Mouse (Mus musculus) hindbrain, postnatal 0 days (tissue): ENCODE data around the gene Kcnb1. TPM values are rescaled to one million over a fixed set of nuclear protein-coding genes. Genes with fewer than 3 reads are reported as not detected.

ENCODE experiments used
- ATAC-seq: fragments of 200-750 bp; cut with Nextera tagmentation; 2 replicates; pipeline ENCODE4 v1.8.0; 2017; ENCODE audit warnings: mild to moderate bottlenecking, moderate TSS enrichment, moderate library complexity
- DNase-seq: peaks from one replicate; pipeline ENCODE4 v3.0.0-alpha.2; 2015; ENCODE audit warnings: low spot score
- H3K27ac ChIP-seq: fragments of 300-500 bp; sonication (generic); 2 replicates; pipeline ENCODE4 v1.5.1; 2014; ENCODE audit warnings: mild to moderate bottlenecking
- H3K27me3 ChIP-seq: fragments of 300-500 bp; sonication (generic); 2 replicates; pipeline ENCODE4 v1.6.1; 2014; ENCODE audit warnings: low read length, mixed read lengths; ENCODE audit not compliant: insufficient read depth
- H3K36me3 ChIP-seq: fragments of 300-500 bp; sonication (generic); 2 replicates; pipeline ENCODE4 v1.6.1; 2014; ENCODE audit warnings: low read length, mixed read lengths; ENCODE audit not compliant: insufficient read depth
- H3K4me1 ChIP-seq: fragments of 300-500 bp; sonication (generic); 2 replicates; pipeline ENCODE4 v1.6.1; 2014; ENCODE audit warnings: antibody characterized with exemption, low read length, mixed read lengths; ENCODE audit not compliant: insufficient read depth
- H3K4me2 ChIP-seq: fragments of 300-500 bp; sonication (generic); 2 replicates; pipeline ENCODE4 v1.6.1; 2014; ENCODE audit warnings: low read depth, mild to moderate bottlenecking, low read length, moderate library complexity, mixed read lengths
- H3K4me3 ChIP-seq: fragments of 300-500 bp; sonication (generic); 2 replicates; pipeline ENCODE4 v1.5.1; 2014; ENCODE audit warnings: low read length
- H3K9ac ChIP-seq: fragments of 300-500 bp; sonication (generic); replicated peaks from 2 replicates; pipeline ENCODE4 v1.6.1; 2014; ENCODE audit warnings: mild to moderate bottlenecking, low read length, moderate library complexity, mixed read lengths
- H3K9me3 ChIP-seq: fragments of 300-500 bp; sonication (generic); 2 replicates; pipeline ENCODE4 v1.6.1; 2016; ENCODE audit warnings: low read length, mixed read lengths
- CTCF ChIP-seq: IDR thresholded peaks from 2 replicates; pipeline ENCODE4 v1.5.1; 2016; ENCODE audit warnings: antibody characterized with exemption, control low read depth, low read depth
- WGBS: fragments of 180-500 bp; shearing (Covaris S2); extraction: QIAGEN DNeasy Blood & Tissue Kit; methylation state at CpG from one replicate; pipeline ENCODE4 v1.1.7; 2014; 5-methylcytosine and 5-hydroxymethylcytosine counted together
- polyA plus RNA-seq: library from polyadenylated mRNA; unstranded; fragments of >200 nt; fragmentation: Nextera tagmentation; extraction: Ambion mirVana; gene quantifications from 2 replicates; pipeline ENCODE4 v1.2.1, GENCODE M21; 2015
- total RNA-seq: library from RNA; depleted of rRNA; stranded (reverse); fragments of >200 nt; gene quantifications from 2 replicates; pipeline ENCODE4 v1.2.3, GENCODE M21; 2014

Kcnb1 gene
- total and polyA plus RNA-seq, 2 experiments from 2014 or later, result 5.1 to 21.5 TPM

DNA sequence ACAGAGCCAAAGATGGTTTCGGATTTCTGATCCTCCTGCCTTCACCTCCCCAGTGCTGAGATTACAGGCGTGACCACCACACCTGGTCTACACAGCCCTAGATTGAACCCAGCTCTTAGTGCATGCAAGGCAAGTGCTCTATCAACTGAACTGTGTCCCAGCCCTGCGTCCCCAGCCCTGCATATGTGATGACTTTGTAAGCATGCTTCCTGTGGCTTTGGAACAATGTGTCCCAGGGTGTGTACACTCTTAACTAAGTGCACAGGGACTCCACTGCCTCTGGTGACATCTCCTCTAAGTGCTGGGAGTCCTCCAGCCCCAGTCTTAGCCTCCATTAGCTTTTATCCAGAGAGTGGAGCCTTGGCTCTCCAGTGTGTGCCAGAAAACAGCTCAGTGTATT is 3.4 kb upstream of the Kcnb1 start:
- Histone ChIP-seq H3K4me1 (peaks cover 7% of the 10 kb centered on the region; the same call in 1 of the 2 replicates), H3K4me2 (no peak overlapping the region), H3K9me3 (no peaks in the 10 kb centered on the region), H3K4me3 (no peak overlapping the region), H3K27ac (no peak overlapping the region), H3K36me3 (no peaks in the 10 kb centered on the region), H3K27me3 (0 out of 2 replicates have a peak, but pooled peaks cover 5% of the 10 kb centered on the region), H3K9ac (no peak overlapping the region)
- 87% methylated on average over 3 of the region's 3 CpGs for WGBS
- ATAC-seq, result no peak
- no peak for DNase-seq
- TF ChIP-seq CTCF, result no peak

DNA sequence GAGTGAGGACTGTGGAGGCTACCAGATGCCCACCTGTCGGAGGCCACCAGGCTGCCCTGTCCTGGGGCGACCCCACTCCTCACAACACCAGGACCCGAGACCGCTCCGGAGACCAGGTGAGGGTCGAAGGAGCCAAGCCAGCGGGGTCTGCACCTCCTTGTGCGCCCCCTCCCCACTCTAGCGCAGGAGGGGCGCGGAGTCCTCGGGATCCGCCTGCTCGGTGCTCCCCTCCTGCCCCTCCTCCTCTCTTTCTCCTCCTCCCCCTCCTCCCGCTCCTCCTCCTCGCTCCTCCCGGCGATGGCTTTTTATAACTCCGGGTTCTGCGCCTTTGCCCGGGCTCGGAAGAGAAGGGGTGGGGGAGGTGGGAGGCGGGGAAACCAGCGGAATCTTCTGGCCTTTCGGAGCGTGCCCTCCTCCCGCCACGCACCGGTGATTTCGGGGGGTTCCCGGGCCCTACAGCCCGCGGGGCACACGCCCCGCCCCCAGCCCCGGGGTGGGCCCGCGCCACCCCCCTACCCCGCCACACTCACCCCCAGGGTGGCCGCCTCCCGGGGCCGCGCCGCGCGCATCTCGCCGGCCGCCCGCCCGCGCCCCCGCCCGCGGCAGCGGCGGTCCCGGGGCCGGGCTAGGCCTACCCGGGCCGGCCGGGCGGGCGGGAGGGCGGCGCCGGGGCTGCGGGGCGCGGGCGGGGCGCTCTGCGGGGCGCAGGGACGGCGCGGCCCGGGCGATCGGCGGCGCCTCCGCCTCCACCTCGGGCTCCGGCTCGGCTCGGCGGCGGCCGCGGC is 472 bp downstream of the Kcnb1 start:
- peak; percentile 59 for DNase-seq
- WGBS, result under 1% methylated on average over 64 of the region's 91 CpGs

GRCm38 (mm10) chr2:167188315-167189207 is 1.4 kb downstream of the Kcnb1 start:
- 0 out of 2 replicates have a peak, but pooled peaks cover 5% of the 10 kb centered on the region for H3K27me3 ChIP-seq

More for the DNA sequence above, 472 bp downstream of the Kcnb1 start:
- Histone ChIP-seq H3K9me3 (no peaks in the 10 kb centered on the region), H3K9ac (peak overlapping the region; percentile 72), H3K4me3 (peak overlapping the region; percentile 60), H3K36me3 (no peaks in the 10 kb centered on the region), H3K27me3 (0 out of 2 replicates have a peak, but pooled peaks cover 5% of the 10 kb centered on the region), H3K4me2 (peak overlapping the region; percentile 69), H3K27ac (peak overlapping the region; percentile 26; the same call in 1 of the 2 replicates), H3K4me1 (peaks cover 7% of the 10 kb centered on the region; the same call in 1 of the 2 replicates)
- TF ChIP-seq CTCF, result no peak
- ATAC-seq, result peak; percentile 31; the same call in 1 of the 2 replicates

GRCm38 (mm10) chr2:167187119-167187518 is 2.8 kb downstream of the Kcnb1 start:
- WGBS, result 79% methylated on average over 5 of the region's 5 CpGs
- TF ChIP-seq CTCF, result no peak
- no peak overlapping the region for H3K9ac ChIP-seq
- no peak overlapping the region for H3K27ac ChIP-seq
- no peaks in the 10 kb centered on the region for H3K36me3 ChIP-seq
- peaks cover 7% of the 10 kb centered on the region; the same call in 1 of the 2 replicates for H3K4me1 ChIP-seq
- no peak overlapping the region for H3K4me2 ChIP-seq
- no peaks in the 10 kb centered on the region for H3K9me3 ChIP-seq
- DNase-seq (no peak), ATAC-seq (no peak)
- 0 out of 2 replicates have a peak, but pooled peaks cover 5% of the 10 kb centered on the region for H3K27me3 ChIP-seq
- H3K4me3 ChIP-seq, result no peak overlapping the region; the same call in 1 of the 2 replicates

More at GRCm38 (mm10) chr2:167188315-167189207, 1.4 kb downstream of the Kcnb1 start:
- Histone ChIP-seq H3K9ac (no peak overlapping the region; the same call in 1 of the 2 replicates), H3K4me3 (peak overlapping the region; percentile 60), H3K4me1 (peaks cover 7% of the 10 kb centered on the region; the same call in 1 of the 2 replicates), H3K4me2 (peak overlapping the region; percentile 69), H3K9me3 (no peaks in the 10 kb centered on the region), H3K27ac (no peak overlapping the region), H3K36me3 (no peaks in the 10 kb centered on the region)
- 16% methylated on average over 69 of the region's 83 CpGs for WGBS
- TF ChIP-seq CTCF, result peak; percentile 32; the same call in 1 of the 2 replicates
- peak; percentile 50; the same call in 1 of the 2 replicates for ATAC-seq
- DNase-seq, result peak; percentile 65

GRCm38 (mm10) chr2:167186544-167186943 is 3.4 kb downstream of the Kcnb1 start:
- ATAC-seq (no peak), DNase-seq (no peak)
- Histone ChIP-seq H3K27me3 (0 out of 2 replicates have a peak, but pooled peaks cover 5% of the 10 kb centered on the region), H3K4me2 (no peak overlapping the region), H3K4me3 (no peak overlapping the region), H3K27ac (no peak overlapping the region), H3K36me3 (no peaks in the 10 kb centered on the region), H3K9me3 (no peaks in the 10 kb centered on the region), H3K4me1 (peaks cover 7% of the 10 kb centered on the region; the same call in 1 of the 2 replicates), H3K9ac (no peak overlapping the region)
- WGBS, result 56% methylated on average over 10 of the region's 10 CpGs
- TF ChIP-seq CTCF, result no peak

DNA sequence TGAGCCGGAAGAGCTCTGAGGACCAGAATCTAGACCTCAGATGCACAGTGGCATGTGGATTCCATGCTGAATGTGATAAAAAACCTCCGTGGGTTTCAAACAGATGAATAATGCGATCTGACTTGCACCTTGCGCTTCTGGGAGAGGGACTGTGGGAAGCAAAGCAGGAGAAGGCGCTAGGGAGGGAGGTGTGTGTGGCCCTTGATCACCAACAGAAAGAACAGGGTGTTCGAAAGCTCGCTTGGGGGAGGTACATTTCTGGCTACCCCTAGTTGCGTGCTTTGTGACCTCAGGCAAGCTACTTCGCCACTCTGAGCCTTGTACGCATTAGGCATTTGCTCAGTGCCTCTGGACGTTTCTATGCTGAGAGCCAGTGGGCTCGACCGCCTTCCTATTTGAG is 4.0 kb downstream of the Kcnb1 start:
- no peak overlapping the region for H3K4me2 ChIP-seq

More for the DNA sequence above, 4.0 kb downstream of the Kcnb1 start:
- Histone ChIP-seq H3K9ac (0 out of 2 replicates have a peak overlapping the region, but pooled peaks have one; percentile 3), H3K4me3 (no peak overlapping the region), H3K36me3 (no peaks in the 10 kb centered on the region), H3K4me1 (peaks cover 7% of the 10 kb centered on the region; the same call in 1 of the 2 replicates), H3K27me3 (0 out of 2 replicates have a peak, but pooled peaks cover 5% of the 10 kb centered on the region), H3K9me3 (no peaks in the 10 kb centered on the region), H3K27ac (no peak overlapping the region)
- no peak for TF ChIP-seq CTCF
- no peak for ATAC-seq
- DNase-seq, result no peak
- WGBS, result 66% methylated on average over 13 of the region's 13 CpGs
